Mouse (Mus musculus) liver, embryonic 14.5 days (tissue): ENCODE measurements at regions not wholly inside any gene's neighbourhood (a gene's known extent, or its start where the extent isn't known, plus 50 kb on each side); places are given as distances from the start of the nearest gene placed in this dataset.

Experiments
- ATAC-seq: fragments of 200-750 bp; cut with Nextera tagmentation; 2 replicates; pipeline ENCODE4 v1.8.0; 2017; ENCODE audit warnings: moderate number of reproducible peaks, mild to moderate bottlenecking, moderate library complexity; ENCODE audit not compliant: insufficient read depth
- DNase-seq, 3 experiments: peaks; one replicate each; pipeline ENCODE4 v3.0.0-alpha.2; 2012 to 2013; ENCODE audit warnings: low read depth in 3 of 3, low spot score in 3 of 3
- H3K27ac ChIP-seq: fragments of 300-500 bp; sonication (generic); 2 replicates; pipeline ENCODE4 v1.5.1; 2014; ENCODE audit warnings: moderate library complexity, mild to moderate bottlenecking, control low read depth, inconsistent platforms
- H3K27me3 ChIP-seq: fragments of 300-500 bp; sonication (generic); 2 replicates; pipeline ENCODE4 v1.6.1; 2014; ENCODE audit warnings: mild to moderate bottlenecking, low read length, moderate library complexity; ENCODE audit not compliant: control insufficient read depth, insufficient read depth
- H3K36me3 ChIP-seq: fragments of 300-500 bp; sonication (generic); replicated peaks from 2 replicates; pipeline ENCODE4 v1.6.1; 2014; ENCODE audit warnings: low read depth; ENCODE audit not compliant: control insufficient read depth, insufficient read depth
- H3K4me1 ChIP-seq, 2 experiments: fragments of 200-500 bp in 1 of 2; fragments of 300-500 bp in 1 of 2; sonication (generic) in 1 of 2; replicated peaks; 2 replicates each; pipeline ENCODE4 v1.6.1; 2012 to 2014; ENCODE audit warnings: antibody characterized with exemption in 1 of 2, inconsistent platforms in 1 of 2, low read length in 1 of 2; ENCODE audit not compliant: control insufficient read depth in 2 of 2, insufficient read depth in 2 of 2
- H3K4me2 ChIP-seq: fragments of 300-500 bp; sonication (generic); 2 replicates; pipeline ENCODE4 v1.6.1; 2014; ENCODE audit warnings: low read depth, mild to moderate bottlenecking, control low read depth, moderate library complexity
- H3K4me3 ChIP-seq, 2 experiments: fragments of 200-500 bp in 1 of 2; fragments of 300-500 bp in 1 of 2; sonication (generic) in 1 of 2; 2 replicates each; pipeline ENCODE4 v1.5.1; 2012 to 2014; ENCODE audit warnings: low read depth in 2 of 2, low read length in 2 of 2, mild to moderate bottlenecking in 2 of 2, control low read depth in 1 of 2, inconsistent platforms in 1 of 2, moderate library complexity in 1 of 2; ENCODE audit not compliant: insufficient read depth in 1 of 2
- H3K9ac ChIP-seq: fragments of 300-500 bp; sonication (generic); replicated peaks from 2 replicates; pipeline ENCODE4 v1.6.1; 2014; ENCODE audit warnings: mild to moderate bottlenecking, control low read depth, moderate library complexity
- H3K9me3 ChIP-seq: fragments of 300-500 bp; sonication (generic); 2 replicates; pipeline ENCODE4 v1.6.1; 2016; ENCODE audit warnings: low read length, mixed read lengths; ENCODE audit not compliant: control insufficient read depth
- CTCF ChIP-seq: IDR thresholded peaks from 2 replicates; pipeline ENCODE4 v1.5.1; 2016; ENCODE audit warnings: antibody characterized with exemption, low read depth, control low read depth
- EP300 ChIP-seq: IDR thresholded peaks from 2 replicates; pipeline ENCODE4 v1.6.1; 2016; ENCODE audit warnings: antibody characterized with exemption, low read depth
- WGBS: fragments of 180-500 bp; shearing (Covaris S2); extraction: QIAGEN DNeasy Blood & Tissue Kit; methylation state at CpG from one replicate; pipeline ENCODE4 v1.1.7; 2014; ENCODE audit not compliant: insufficient replicate concordance; 5-methylcytosine and 5-hydroxymethylcytosine counted together

DNA sequence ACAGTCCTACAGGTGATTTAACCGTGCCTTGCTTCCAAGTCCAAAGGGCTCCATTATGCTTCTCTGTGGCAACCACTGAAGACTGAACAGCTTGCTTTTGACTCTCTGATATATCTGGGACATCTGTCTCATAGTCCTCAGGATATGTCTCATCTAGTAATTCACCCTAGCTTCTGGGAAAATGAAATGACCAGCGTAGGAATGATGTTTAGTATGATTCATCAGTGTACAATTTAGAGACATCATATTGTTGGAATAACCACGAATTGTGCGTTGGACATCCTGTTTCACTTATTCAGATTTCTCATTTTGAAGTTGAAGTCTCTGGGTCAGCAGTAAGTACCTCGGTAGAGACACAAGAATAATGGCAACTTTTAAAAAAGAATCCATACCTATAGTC is 64.3 kb upstream of the Dcbld2 start:
- Histone ChIP-seq H3K27ac (no peak overlapping the region), H3K9ac (no peak overlapping the region), H3K9me3 (no peaks in the 10 kb centered on the region), H3K4me1 (no peaks in the 10 kb centered on the region), H3K4me2 (no peak overlapping the region), H3K27me3 (no peaks in the 10 kb centered on the region), H3K36me3 (no peaks in the 10 kb centered on the region), H3K4me3 (no peak overlapping the region)
- DNase-seq, result no peak
- TF ChIP-seq CTCF (no peak), EP300 (no peak)
- ATAC-seq, result no peak
- 61% methylated on average over 5 of the region's 5 CpGs for WGBS

DNA sequence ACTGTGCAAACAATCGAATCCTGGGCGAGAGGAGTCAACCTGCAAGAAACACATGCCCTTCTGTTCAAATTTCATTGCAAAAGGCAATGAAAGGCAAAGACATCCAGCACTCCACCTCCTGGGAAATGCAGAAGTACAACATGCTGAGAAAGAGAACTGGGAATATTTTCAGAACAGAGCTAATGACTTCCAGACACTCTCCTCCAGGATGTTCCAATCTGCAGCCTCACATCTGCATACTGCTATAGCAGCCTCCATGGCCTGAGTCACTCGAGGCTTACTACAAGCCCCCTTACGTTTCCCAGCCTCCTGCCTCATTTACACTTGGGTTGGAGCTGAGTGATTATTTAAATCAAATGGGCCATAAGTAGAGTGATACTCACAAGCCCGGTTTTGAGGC is 58.9 kb upstream of the Dcbld2 start:
- TF ChIP-seq EP300, result no peak
- TF ChIP-seq CTCF, result no peak
- Histone ChIP-seq H3K9ac (no peak overlapping the region), H3K4me2 (no peak overlapping the region), H3K27me3 (no peaks in the 10 kb centered on the region), H3K4me1 (no peaks in the 10 kb centered on the region), H3K36me3 (no peaks in the 10 kb centered on the region), H3K4me3 (no peak overlapping the region), H3K27ac (no peak overlapping the region), H3K9me3 (no peaks in the 10 kb centered on the region)
- 52% methylated on average over 5 of the region's 5 CpGs for WGBS
- ATAC-seq, result no peak
- DNase-seq, result no peak

DNA sequence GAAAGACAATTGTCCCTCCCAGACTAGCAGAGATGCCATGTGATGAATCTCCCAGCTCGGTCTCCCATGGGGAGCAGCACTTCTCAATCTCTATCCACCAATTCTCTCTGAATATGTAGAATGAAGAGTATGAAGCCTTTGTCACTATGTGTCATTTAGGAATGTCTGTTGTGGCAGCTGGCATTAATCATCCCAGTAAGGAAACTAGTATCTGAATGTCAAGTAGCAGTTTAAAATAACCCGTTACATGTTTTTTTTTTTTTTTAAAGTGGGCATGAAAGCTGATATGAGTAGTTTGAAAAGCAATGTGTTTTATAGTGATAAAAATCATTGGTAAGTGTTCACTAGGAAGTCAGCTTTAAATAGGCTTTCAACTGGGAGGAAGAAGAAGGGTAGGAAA is 58.4 kb upstream of the Dcbld2 start:
- Histone ChIP-seq H3K9me3 (no peaks in the 10 kb centered on the region), H3K4me3 (no peak overlapping the region), H3K27ac (no peak overlapping the region), H3K4me2 (no peak overlapping the region), H3K9ac (no peak overlapping the region), H3K27me3 (no peaks in the 10 kb centered on the region), H3K36me3 (no peaks in the 10 kb centered on the region), H3K4me1 (no peaks in the 10 kb centered on the region)
- ATAC-seq (no peak), DNase-seq (no peak)
- TF ChIP-seq EP300, result no peak
- no peak for TF ChIP-seq CTCF
- WGBS, result 36% methylated on average over 2 of the region's 2 CpGs

DNA sequence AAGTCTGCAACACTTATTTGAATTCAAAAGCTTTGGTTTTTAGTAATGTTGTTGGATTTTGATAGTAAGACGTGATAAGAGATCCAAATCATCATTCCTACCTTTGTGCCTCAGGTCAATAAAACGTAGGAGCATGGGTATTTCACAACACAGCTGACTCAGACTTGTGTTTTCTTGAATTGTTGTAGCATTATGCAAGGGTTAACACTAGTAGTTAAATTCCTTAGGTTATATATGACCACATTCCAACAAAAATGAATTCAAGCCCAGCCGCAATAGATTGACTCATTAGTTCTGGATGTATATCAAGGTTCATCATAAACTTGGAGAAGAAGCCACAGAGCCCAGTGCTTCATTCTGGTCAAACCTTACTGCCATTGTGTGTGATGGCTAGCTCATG is 56.1 kb upstream of the Dcbld2 start:
- Histone ChIP-seq H3K9me3 (no peaks in the 10 kb centered on the region), H3K9ac (no peak overlapping the region), H3K4me3 (no peak overlapping the region), H3K36me3 (no peaks in the 10 kb centered on the region), H3K27ac (no peak overlapping the region), H3K4me1 (no peaks in the 10 kb centered on the region), H3K27me3 (no peaks in the 10 kb centered on the region), H3K4me2 (no peak overlapping the region)
- ATAC-seq (no peak), DNase-seq (no peak)
- WGBS, result 52% methylated on average over 3 of the region's 3 CpGs
- TF ChIP-seq CTCF (no peak), EP300 (no peak)

GRCm38 (mm10) chr16:58354551-58354950 is 53.7 kb upstream of the Dcbld2 start:
- H3K9me3 ChIP-seq, result no peaks in the 10 kb centered on the region
- no peak overlapping the region for H3K4me2 ChIP-seq
- no peak overlapping the region for H3K4me3 ChIP-seq
- no peak for ATAC-seq
- WGBS, result 53% methylated on average over 6 of the region's 6 CpGs
- H3K27me3 ChIP-seq, result no peaks in the 10 kb centered on the region
- TF ChIP-seq CTCF (no peak), EP300 (no peak)
- no peak for DNase-seq
- H3K4me1 ChIP-seq, result no peaks in the 10 kb centered on the region
- no peaks in the 10 kb centered on the region for H3K36me3 ChIP-seq
- H3K27ac ChIP-seq, result no peak overlapping the region
- H3K9ac ChIP-seq, result no peak overlapping the region
